Mouse (Mus musculus) gastrocnemius, postnatal 36 days (tissue): ENCODE results near the gene Arhgap18. TPM values are rescaled to one million over a fixed set of nuclear protein-coding genes. Genes with fewer than 3 reads are reported as not detected.

Experiments
- DNase-seq, 2 experiments: peaks; one replicate each; pipeline ENCODE4 v3.0.0; 2022
- intact Hi-C: fragments of 180-260 bp; cut with DNase I; formaldehyde crosslinking; loops from one replicate; pipeline ENCODE4 v1.15.1; 2025
- total RNA-seq, 2 experiments: library from RNA; stranded (reverse); gene quantifications; 2 replicates each; pipeline ENCODE4 v1.2.3; 2021

Gene Arhgap18
- total RNA-seq, 2 experiments from 2014 or later = 3.1 to 4.8 TPM

DNA sequence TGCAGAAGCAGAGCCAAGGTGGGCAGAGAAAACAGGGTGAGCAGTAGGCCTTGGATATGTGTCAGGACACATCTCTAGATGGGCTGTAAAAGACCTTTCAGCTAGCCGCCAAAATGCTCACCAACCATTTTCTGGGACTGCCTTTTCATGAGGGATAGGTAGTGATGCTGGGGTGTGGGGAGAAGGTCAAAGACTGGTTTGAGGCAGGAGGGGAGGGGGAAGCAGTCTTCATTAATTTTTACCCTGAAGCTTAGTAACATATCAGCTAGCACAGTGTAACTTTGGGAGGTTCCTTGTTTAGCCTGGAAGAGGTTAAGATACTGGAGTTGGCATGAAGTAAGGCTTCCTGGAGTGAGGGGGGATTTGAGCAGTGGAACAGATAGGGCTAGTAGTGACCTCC is 21.0 kb downstream of the Arhgap18 start:
- intact Hi-C loops = no loop called here
- DNase-seq = no peak

DNA sequence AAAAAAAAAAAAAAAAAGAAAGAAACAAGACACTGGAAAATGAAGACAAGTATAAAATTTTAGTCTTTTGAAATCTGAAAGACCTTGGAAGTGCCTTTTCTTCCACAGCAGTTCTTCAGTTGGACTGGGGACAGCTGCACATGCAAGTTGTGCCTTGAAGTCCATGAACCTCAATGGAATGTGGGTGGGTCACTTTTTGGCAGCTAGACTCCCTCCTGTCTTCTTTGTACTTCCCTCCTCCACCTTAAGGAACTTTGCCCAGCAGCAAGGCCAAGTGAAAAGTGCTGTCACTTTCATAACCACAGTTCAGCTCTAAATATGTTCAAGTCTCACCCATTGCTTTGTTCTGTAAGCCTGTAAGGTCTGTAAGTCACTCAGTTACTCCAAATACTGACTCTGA is 23.2 kb downstream of the Arhgap18 start:
- intact Hi-C loops = no loop called here
- no peak for DNase-seq

GRCm38 (mm10) chr10:26780581-26780980 is 27.4 kb downstream of the Arhgap18 start:
- intact Hi-C loops = no loop called here
- no peak for DNase-seq

GRCm38 (mm10) chr10:26789680-26790079 is 36.5 kb downstream of the Arhgap18 start:
- intact Hi-C loops = no loop called here
- DNase-seq = no peak

DNA sequence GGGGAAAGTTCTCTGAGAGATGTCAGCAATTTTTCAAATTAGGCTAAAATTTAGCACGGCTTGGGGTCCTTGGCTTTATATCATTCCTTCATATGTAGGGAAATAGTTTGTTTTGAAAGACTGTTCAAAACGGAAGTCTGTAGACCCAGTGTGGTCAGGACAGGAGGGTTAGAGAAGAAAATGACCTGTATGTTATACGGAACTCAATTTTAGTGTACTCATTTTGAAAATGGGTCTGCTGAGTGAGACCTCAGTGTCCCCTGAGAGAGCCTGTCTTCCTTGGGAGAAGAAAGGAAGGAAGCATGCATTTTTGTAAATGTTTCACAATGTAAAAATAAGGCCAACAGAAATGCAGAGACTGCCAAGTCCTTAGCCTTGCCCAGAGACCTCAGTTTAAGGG is 38.6 kb downstream of the Arhgap18 start:
- intact Hi-C loops = no loop called here
- no peak for DNase-seq

- intact Hi-C loops = no loop called here
These were observed 39.8 kb downstream of the Arhgap18 start for GRCm38 (mm10) chr10:26793013-26793412.

DNA sequence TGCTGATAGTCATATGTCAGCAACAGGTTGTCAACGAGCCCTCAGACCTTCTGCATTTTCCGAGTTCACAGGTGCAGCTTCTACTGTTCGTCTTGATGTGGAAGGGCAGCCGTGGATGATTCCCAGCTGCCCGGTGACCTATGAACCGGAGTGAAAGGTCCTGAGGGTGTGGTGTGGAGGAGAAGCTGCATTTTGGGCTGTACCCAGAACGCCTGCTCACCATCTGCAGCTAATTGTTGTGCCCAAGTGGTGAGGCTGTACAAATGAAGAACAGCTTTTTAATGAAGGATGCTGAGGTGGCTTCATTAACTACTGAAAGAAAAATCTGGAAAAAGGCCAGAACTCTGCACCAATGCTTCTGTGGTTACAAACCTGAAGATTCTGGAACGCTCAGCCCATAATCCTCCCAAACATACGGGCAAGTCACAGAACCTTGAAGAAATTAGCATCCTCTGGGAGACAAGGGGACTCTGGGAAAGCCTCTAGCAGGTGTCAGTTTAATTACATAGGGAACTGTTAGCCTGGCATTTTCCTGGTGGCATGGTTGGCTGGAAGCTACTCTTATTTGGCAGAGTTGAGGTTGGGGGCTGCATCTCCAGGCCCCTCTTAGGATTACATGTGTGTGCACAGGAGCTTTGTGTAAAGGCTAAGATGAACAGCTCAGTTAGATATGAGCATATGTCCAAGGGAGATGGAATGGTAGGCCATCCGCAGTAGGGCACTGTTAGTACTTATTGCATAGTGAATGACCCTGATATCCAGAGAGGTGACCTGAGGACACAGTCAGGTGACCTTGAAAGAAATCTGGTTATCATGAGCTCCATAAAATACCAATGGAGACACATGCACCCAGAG is 43.4 kb downstream of the Arhgap18 start:
- DNase-seq = no peak
- intact Hi-C loops = no loop called here

More at GRCm38 (mm10) chr10:26793013-26793412, 39.8 kb downstream of the Arhgap18 start:
- no peak for DNase-seq

DNA sequence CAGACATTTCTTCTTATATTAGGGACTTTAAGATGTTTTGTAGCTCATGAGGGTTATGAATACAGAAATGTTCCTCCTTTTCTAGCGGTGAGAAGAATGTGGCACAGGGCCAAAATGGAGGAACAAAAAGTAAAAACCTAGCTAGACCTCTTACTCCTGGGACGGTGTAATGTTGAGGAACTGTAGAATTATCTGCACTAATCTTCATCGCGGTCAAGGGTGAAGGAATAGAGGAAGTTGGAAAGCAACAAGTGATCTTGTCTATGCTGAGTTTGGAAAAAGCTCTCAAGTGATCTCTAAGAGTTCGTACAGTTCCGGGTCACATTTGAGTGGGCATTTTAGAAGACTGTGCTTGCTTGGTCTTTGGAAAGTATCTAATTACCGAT is 44.1 kb downstream of the Arhgap18 start:
- intact Hi-C loops = no loop called here
- DNase-seq = no peak

DNA sequence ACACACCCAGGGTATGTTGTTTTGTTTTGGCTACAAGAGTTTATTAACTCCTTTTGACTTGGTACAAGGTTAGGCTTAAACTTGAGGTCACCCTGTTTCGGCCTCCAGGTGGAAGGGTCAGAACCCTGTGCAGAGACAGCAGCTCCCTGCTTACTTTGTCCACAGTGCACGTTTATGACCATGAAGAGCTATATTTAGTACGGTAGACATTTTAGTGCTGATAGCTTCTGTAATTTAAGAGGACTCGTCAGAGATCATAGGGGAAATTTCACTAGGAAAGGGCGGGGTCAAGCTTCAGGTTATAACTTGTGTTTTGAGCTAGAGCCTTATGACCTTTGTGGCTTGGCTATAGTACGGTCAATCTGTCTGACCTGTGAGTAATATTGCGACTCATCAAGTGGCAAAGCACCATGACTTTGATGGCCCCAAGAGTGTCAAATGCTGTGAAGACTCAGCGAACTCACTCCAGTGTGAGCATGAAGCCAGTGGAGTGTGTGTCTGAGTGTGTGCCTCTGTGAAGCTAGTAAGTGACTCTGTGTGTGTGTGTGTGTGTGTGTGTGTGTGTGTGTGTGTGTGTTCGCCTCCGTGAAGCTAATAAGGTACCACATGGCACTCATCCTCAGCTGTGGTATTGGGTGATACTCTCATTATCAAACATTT is 45.7 kb downstream of the Arhgap18 start:
- no peak for DNase-seq
- intact Hi-C loops = no loop called here

DNA sequence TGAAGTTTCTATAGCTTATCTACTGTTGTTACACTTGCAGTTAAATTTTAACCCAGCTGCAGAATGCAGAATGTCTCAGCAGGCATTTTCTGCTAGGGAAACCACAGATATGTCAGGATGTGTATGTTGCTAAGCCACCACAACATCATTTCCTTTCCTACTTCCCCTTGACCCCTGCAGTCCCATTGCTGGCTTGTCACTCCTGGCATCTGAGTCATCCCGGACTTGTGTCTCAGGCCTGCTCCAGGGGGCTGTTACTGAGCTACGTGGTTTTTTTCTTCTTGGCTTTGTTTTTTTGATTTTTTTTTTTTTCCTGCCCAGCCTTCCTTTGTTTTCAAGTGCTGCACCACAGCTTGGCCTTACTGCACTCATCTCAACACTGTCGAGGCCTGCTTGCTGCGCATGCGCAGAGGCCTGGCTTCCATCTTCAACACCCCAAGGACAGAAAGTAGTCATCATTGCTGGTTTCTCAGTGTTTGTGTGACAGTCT is 46.4 kb downstream of the Arhgap18 start:
- intact Hi-C loops = no loop called here
- peak in 1 of 2 experiments; percentile 43 for DNase-seq

GRCm38 (mm10) chr10:26804351-26804983 is 51.2 kb downstream of the Arhgap18 start:
- no peak for DNase-seq
- intact Hi-C loops = no loop called here

GRCm38 (mm10) chr10:26805007-26805406 is 51.8 kb downstream of the Arhgap18 start:
- intact Hi-C loops = no loop called here
- no peak for DNase-seq

GRCm38 (mm10) chr10:26806092-26806491 is 52.9 kb downstream of the Arhgap18 start:
- intact Hi-C loops = no loop called here
- no peak for DNase-seq

DNA sequence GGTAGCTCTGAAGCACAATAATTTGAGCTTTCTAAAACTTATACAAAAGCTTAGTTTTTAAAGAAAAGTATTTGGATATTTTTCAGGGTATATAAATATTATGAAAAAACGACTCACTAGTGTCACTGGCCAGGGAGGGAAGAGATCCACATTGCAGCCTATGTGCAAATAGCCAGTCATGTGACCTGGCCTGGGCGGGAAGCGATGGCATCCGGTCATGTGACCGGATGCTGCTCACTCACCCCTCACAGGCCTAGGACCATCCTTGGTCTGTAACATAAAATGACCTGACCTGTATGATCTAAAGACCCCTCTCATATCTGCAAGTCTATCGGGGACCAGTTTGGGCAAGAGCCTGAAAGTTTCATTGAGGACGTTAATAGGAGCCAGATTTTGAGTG is 56.8 kb downstream of the Arhgap18 start:
- intact Hi-C loops = no loop called here

DNA sequence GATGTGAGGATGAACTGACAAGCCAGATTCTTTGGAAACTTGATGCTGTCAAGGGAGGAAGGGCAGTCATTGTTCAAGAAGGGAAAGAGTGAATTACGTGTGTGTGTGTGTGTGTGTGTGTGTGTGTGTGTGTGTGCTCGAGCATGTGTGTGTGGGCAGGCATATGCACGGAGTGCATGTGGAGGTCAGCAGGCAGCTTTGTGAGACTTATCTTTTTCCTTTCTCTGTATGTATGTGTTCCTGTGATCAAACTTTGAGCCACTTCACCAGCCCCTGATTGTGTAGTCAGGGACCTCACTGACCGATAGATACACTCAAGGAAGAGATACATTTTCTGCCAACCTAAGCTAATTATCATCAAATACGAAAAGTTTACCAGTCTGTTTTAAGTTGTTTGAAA is 57.6 kb downstream of the Arhgap18 start:
- DNase-seq = no peak
- intact Hi-C loops = no loop called here

More for the DNA sequence above, 56.8 kb downstream of the Arhgap18 start:
- no peak for DNase-seq

GRCm38 (mm10) chr10:26811342-26811741 is 58.1 kb downstream of the Arhgap18 start:
- intact Hi-C loops = no loop called here
- no peak for DNase-seq

DNA sequence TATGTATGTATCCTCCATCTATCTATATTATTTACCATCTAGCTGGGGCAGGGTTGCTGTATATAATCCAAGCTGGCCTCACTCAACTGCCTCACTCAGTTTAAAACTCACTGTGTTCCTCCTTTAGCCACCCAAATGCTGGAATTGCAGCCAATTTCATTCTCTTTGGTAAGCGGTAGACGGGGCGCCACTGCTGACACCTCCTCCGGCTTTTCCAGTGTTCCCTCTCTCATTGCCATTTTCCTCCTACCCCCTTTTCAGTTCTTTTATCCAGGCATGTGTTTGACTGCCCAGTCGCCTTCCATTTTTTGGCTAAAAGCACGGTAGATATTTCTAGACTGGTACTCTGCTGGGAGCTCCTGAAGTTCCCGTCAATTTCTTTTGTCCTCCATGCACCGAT is 62.4 kb downstream of the Arhgap18 start:
- no peak for DNase-seq
- intact Hi-C loops = no loop called here

DNA sequence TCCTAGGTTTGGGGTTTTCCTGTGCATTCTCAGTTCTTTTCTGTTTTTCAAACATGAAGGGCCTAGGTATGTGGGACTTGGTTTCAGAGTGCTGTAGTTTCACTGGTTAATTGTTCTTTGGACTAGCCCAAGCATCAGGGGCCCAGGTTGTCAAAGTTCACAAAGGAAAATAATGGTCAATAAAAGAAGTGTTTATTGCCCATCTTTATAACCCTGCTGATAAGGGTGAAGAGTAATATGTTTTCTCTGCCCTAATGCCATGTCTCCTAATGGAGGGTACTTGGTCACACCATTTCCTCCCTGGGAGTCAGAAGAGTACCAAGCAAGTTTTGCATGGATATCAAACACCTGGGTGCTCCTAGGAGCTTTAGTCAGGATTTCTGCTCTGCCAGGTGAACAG is 67.1 kb downstream of the Arhgap18 start:
- intact Hi-C loops = no loop called here
- no peak for DNase-seq

DNA sequence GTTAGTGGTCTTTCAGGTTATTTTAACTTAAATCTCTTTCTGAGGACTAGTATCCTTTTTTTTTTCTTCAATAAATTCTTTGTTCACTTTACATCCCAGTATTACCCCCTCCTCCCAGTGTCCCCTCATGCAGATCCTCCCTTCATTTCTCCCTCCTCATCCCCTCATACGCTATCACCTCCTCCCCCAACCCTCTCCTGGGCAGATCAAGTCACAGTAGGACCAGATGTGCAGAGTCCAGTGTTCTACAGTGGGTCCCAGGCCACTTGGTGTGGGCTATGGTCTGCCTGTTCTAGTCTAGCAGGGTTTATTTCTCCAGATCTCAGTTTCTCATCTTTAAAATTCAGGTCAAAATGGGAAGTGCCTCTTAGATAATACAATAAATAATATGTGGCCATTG is 67.7 kb downstream of the Arhgap18 start:
- intact Hi-C loops = no loop called here

DNA sequence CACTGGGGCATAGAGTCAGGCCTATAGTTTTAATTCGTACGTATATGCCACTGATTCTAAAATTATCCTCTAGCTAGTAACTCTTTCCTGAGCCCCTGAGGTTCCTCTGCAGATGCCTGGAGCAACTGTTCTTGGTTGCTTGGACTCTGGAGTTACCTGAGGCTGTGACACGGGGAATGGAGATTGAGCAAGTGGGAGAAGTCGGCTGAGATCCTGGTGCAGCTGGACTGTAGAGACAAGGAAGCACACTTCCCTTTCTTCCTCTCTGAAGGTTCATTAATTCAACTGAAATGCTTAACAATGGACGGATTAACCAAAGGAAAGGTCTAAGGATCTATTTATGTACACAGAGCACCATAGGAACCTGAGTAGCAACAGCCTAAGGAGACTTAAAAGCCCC is 70.8 kb downstream of the Arhgap18 start:
- DNase-seq = no peak
- intact Hi-C loops = no loop called here

More for the DNA sequence above, 67.7 kb downstream of the Arhgap18 start:
- no peak for DNase-seq

GRCm38 (mm10) chr10:26825246-26825889 is 72.1 kb downstream of the Arhgap18 start:
- intact Hi-C loops = no loop called here
- DNase-seq = no peak
